Mouse (Mus musculus) CD4-positive naive resting alpha-beta T cell, adult 57 days (primary cell): ENCODE results near the gene Mup5. TPM values are rescaled to one million over a fixed set of nuclear protein-coding genes. Genes with fewer than 3 reads are reported as not detected.

Source experiments
- total RNA-seq: library from RNA; stranded (reverse); gene quantifications from one replicate; pipeline ENCODE4 v1.2.4, GENCODE M21; 2023

Gene Mup5
- not detected for total RNA-seq

GRCm38 (mm10) chr4:61834952-61835708 lies at the start of gene Mup5:
Gene Mup5 (minus strand): TSS chr4:61835233.

GRCm38 (mm10) chr4:61782169-61782568 lies 52.9 kb downstream of the Mup5 start, which contains the start of gene Mup19:
Gene Mup19 (minus strand): TSS chr4:61782269.

Other genes with a start within 250 kb of the Mup5 start
- not detected for gene Mup17, start 239.4 kb downstream of the Mup5 start, total RNA-seq
- gene Mup18, start 161.1 kb downstream of the Mup5 start, total RNA-seq, result not detected
- not detected for gene Mup19, start 53.0 kb downstream of the Mup5 start, total RNA-seq
- not detected for gene Mup20, start 218.9 kb upstream of the Mup5 start, total RNA-seq